Mouse (Mus musculus): ENCODE measurements around the gene Capn5. TPM values are rescaled to one million over a fixed set of nuclear protein-coding genes. Genes with fewer than 3 reads are reported as not detected.

The Capn5 gene
- polyA plus RNA-seq (2021; fragmentation: Nextera tagmentation) = 11.9 and 14.3 TPM in 2 replicates
- long read RNA-seq, experiment 1, full-length matches to known transcripts = 25 of 65 reads
- long read RNA-seq, experiment 1, partial matches to known transcripts = 7 of 65 reads
- long read RNA-seq, experiment 1, other reads (novel, unspliced or antisense) = 33 of 65 reads
- long read RNA-seq, experiment 2, full-length matches to known transcripts = 1 of 6 reads
- long read RNA-seq, experiment 2, partial matches to known transcripts = 1 of 6 reads
- long read RNA-seq, experiment 2, other reads (novel, unspliced or antisense) = 4 of 6 reads

GRCm38 (mm10) chr7:98177929-98178559 is at the start of gene Capn5:
Capn5 (minus strand) TSS chr7:98178274.

GRCm38 (mm10) chr7:98199381-98199780 is 21.3 kb upstream of the Capn5 start, which contains the start of gene B3gnt6:
B3gnt6 (minus strand) TSS chr7:98199481.

GRCm38 (mm10) chr7:98145402-98145801 is 32.7 kb downstream of the Capn5 start, which contains the start of gene Omp:
Omp (minus strand) TSS chr7:98145502.

GRCm38 (mm10) chr7:98119179-98119960 is 58.7 kb downstream of the Capn5 start, which contains the start of gene Myo7a:
Myo7a (minus strand) TSS chr7:98119524.

Other genes with a start within 250 kb of the Capn5 start
- 6.5 and 7.1 TPM in 2 replicates for gene Myo7a, start 58.8 kb downstream of the Capn5 start, polyA plus RNA-seq (2021; fragmentation: Nextera tagmentation)
- 0.11 and 0.23 TPM in 2 replicates for gene Omp, start 32.8 kb downstream of the Capn5 start, polyA plus RNA-seq (2021; fragmentation: Nextera tagmentation)
- gene B3gnt6, start 21.2 kb upstream of the Capn5 start, polyA plus RNA-seq (2021; fragmentation: Nextera tagmentation) = 0.25 and 0.46 TPM in 2 replicates
- 13.9 and 16.4 TPM in 2 replicates for gene Acer3, start 142.9 kb upstream of the Capn5 start, polyA plus RNA-seq (2021; fragmentation: Nextera tagmentation)
- gene Tsku, start 183.1 kb upstream of the Capn5 start, polyA plus RNA-seq (2021; fragmentation: Nextera tagmentation) = 2.1 and 2.2 TPM in 2 replicates